Mouse (Mus musculus) neural tube, embryonic 12.5 days (tissue): ENCODE measurements around the gene Rab3a. TPM values are rescaled to one million over a fixed set of nuclear protein-coding genes. Genes with fewer than 3 reads are reported as not detected.

ENCODE experiments used
- ATAC-seq: fragments of 200-750 bp; cut with Nextera tagmentation; 2 replicates; pipeline ENCODE4 v1.8.0; 2017; ENCODE audit warnings: low read depth, mild to moderate bottlenecking, moderate TSS enrichment, moderate library complexity; ENCODE audit not compliant: low FRiP score
- H3K27ac ChIP-seq: fragments of 300-500 bp; sonication (generic); 2 replicates; pipeline ENCODE4 v1.5.1; 2016
- H3K27me3 ChIP-seq: fragments of 300-500 bp; sonication (generic); replicated peaks from 2 replicates; pipeline ENCODE4 v1.6.1; 2016; ENCODE audit warnings: mild to moderate bottlenecking
- H3K36me3 ChIP-seq: fragments of 300-500 bp; sonication (generic); 2 replicates; pipeline ENCODE4 v1.6.1; 2016; ENCODE audit warnings: mild to moderate bottlenecking
- H3K4me1 ChIP-seq: fragments of 300-500 bp; sonication (generic); 2 replicates; pipeline ENCODE4 v1.6.1; 2016
- H3K4me2 ChIP-seq: fragments of 300-500 bp; sonication (generic); replicated peaks from 2 replicates; pipeline ENCODE4 v1.6.1; 2016; ENCODE audit warnings: mild to moderate bottlenecking
- H3K4me3 ChIP-seq: fragments of 300-500 bp; sonication (generic); 2 replicates; pipeline ENCODE4 v1.5.1; 2016
- H3K9ac ChIP-seq: fragments of 300-500 bp; sonication (generic); 2 replicates; pipeline ENCODE4 v1.6.1; 2016; ENCODE audit warnings: mild to moderate bottlenecking
- H3K9me3 ChIP-seq: fragments of 300-500 bp; sonication (generic); 2 replicates; pipeline ENCODE4 v1.6.1; 2016; ENCODE audit warnings: mild to moderate bottlenecking
- WGBS: fragments of 180-500 bp; shearing (Covaris S2); methylation state at CpG from one replicate; pipeline ENCODE4 v1.1.7; 2016; 5-methylcytosine and 5-hydroxymethylcytosine counted together
- polyA plus RNA-seq: library from polyadenylated mRNA; unstranded; fragments of >200 nt; fragmentation: Nextera tagmentation; extraction: Ambion mirVana; gene quantifications from 2 replicates; pipeline ENCODE4 v1.2.1, GENCODE M21; 2016

Rab3a gene
- polyA plus RNA-seq = 184 and 199 TPM in 2 replicates

DNA sequence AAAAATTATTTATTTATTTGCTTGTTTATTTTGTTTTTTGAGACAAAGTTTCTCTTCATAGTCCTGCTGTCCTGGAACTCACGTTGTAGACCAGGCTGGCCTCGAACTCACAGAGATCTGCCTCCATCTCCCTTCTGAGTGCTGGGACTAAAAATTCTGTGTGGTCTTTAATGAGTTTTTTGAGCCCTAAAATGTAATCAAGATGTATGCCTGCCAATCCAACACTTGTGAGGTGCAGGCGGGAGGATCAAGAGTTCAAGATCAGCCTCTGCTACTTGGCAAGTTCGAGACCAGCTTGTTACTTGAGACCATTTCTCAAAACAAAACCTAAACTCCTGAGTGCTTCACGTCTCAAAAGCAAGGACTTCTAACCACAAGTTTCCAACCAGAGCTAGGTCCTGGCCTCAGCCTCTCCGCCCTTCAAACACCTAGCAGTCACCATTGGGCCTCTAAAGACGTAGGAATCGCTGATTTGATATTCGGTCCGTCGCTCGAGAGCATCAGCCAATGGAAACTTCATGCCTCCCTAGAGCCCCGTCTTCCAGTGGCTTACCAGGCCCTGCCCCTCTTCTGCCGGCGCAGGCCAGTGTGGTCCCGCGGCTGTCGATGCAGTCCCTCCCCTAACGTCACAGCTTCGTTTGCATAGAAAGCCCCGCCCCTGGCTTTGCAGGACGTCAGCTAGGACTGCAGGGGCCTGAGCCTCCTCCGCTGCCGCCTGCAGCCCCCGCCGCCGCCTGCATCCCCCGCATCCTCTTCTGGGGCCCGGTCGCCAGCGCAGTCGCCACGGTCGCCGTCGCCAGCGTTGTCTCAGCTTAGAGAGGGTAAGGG is at the start of gene Rab3a:
TSS of gene Rab3a (plus strand) at position 637 of the 828 bp plus-strand sequence.
- 8% methylated on average over 37 of the region's 37 CpGs for WGBS

DNA sequence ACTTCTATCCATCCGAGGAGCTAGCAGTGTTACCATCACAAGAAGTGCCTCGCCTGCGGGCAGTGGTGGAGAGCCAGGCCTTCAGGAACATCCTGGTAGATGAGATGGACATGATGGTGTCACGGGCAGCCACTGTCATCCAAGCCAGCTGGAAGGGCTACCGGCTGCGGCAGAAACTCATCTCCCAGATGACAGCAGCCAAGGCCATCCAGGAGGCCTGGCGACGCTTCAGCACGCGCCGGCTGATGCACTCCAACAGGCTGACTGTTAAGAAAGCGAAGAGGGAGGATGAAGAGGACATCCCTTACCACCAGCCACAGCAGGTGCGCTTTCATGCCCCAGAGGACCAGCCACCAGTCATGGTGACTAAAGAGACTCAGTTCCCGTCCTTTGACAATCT is 46.2 kb upstream of the Rab3a start:
- Histone ChIP-seq H3K4me3 (no peak overlapping the region), H3K36me3 (peaks cover 4% of the 10 kb centered on the region), H3K27me3 (no peaks in the 10 kb centered on the region), H3K4me2 (no peak overlapping the region), H3K9me3 (no peaks in the 10 kb centered on the region), H3K27ac (no peak overlapping the region), H3K4me1 (peaks cover 6% of the 10 kb centered on the region), H3K9ac (no peak overlapping the region)
- no peak for ATAC-seq
- WGBS = 91% methylated on average over 14 of the region's 14 CpGs

More for the DNA sequence above, at the start of gene Rab3a:
- Histone ChIP-seq H3K4me1 (peaks cover 38% of the 10 kb centered on the region), H3K9me3 (no peaks in the 10 kb centered on the region), H3K27me3 (0 out of 2 replicates have a peak, but pooled peaks cover under 1% of the 10 kb centered on the region), H3K9ac (peak within 1 kb of the TSS; percentile 86), H3K27ac (peak within 1 kb of the TSS; percentile 75), H3K4me2 (peak within 1 kb of the TSS; percentile 95), H3K4me3 (peak within 1 kb of the TSS; percentile 71), H3K36me3 (peaks cover 25% of the 10 kb centered on the region)
- peak; percentile 98 for ATAC-seq

GRCm38 (mm10) chr8:70709794-70710193 is 44.7 kb upstream of the Rab3a start:
- WGBS = 95% methylated on average over 9 of the region's 9 CpGs

DNA sequence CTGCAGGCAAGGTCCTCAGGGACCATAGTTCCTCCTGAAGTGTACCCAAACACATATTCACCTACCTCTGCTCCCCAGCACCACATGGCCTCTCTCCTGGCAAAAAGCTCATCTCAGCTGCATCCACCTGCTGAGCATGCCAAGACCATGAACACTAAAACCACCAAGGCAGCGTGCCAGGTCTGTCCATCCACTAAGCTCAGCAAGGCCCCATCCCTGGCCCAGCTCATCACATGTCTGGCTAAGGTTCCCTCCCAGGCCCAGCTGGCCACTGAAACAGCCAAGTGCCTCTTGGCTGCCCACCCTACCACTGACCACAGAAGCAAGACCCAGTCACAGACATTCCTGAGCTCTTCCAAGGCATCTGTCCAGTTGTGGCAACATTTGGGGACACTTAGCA is 44.2 kb upstream of the Rab3a start:
- Histone ChIP-seq H3K27ac (no peak overlapping the region), H3K9ac (no peak overlapping the region), H3K4me1 (no peaks in the 10 kb centered on the region), H3K4me2 (no peak overlapping the region), H3K27me3 (no peaks in the 10 kb centered on the region), H3K9me3 (no peaks in the 10 kb centered on the region), H3K4me3 (no peak overlapping the region), H3K36me3 (no peaks in the 10 kb centered on the region)
- ATAC-seq = no peak
- 95% methylated on average over 1 of the region's 1 CpGs for WGBS

More at GRCm38 (mm10) chr8:70709794-70710193, 44.7 kb upstream of the Rab3a start:
- Histone ChIP-seq H3K36me3 (no peaks in the 10 kb centered on the region), H3K4me2 (no peak overlapping the region), H3K9ac (no peak overlapping the region), H3K4me1 (no peaks in the 10 kb centered on the region), H3K9me3 (no peaks in the 10 kb centered on the region), H3K4me3 (no peak overlapping the region), H3K27ac (no peak overlapping the region), H3K27me3 (no peaks in the 10 kb centered on the region)
- no peak for ATAC-seq

DNA sequence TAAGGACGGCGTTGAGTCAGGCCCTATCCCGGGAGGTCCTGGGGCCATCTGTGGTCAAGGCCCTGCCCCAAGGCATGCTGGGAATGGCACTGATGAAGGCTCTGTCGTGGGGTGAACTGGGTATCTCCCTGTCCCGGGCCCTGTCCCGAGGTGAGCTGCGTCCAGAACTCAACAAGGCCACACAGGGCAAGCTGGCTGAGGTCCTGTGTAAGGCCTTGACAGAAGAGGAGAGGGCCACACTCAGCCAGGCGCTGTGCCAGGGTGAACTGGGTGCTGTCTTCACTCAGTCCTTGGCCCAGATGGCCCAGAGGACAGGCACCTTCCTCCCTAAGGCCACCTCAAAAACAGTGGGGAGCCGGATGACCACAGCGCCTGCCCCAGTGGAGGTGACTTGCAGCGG is 43.4 kb upstream of the Rab3a start:
- Histone ChIP-seq H3K9me3 (no peaks in the 10 kb centered on the region), H3K4me1 (no peaks in the 10 kb centered on the region), H3K9ac (no peak overlapping the region), H3K4me2 (no peak overlapping the region), H3K27me3 (no peaks in the 10 kb centered on the region), H3K4me3 (no peak overlapping the region), H3K27ac (no peak overlapping the region), H3K36me3 (no peaks in the 10 kb centered on the region)
- WGBS = 89% methylated on average over 11 of the region's 11 CpGs
- ATAC-seq = no peak

- Histone ChIP-seq H3K36me3 (no peaks in the 10 kb centered on the region), H3K9ac (no peak overlapping the region), H3K4me1 (0 out of 2 replicates have a peak, but pooled peaks cover 4% of the 10 kb centered on the region), H3K27me3 (no peaks in the 10 kb centered on the region), H3K27ac (no peak overlapping the region), H3K4me2 (no peak overlapping the region), H3K9me3 (no peaks in the 10 kb centered on the region), H3K4me3 (no peak overlapping the region)
- no peak for ATAC-seq
- 81% methylated on average over 7 of the region's 7 CpGs for WGBS
These were observed 40.5 kb upstream of the Rab3a start for GRCm38 (mm10) chr8:70713991-70714390.

- H3K9ac ChIP-seq = no peak overlapping the region
- no peak for ATAC-seq
- H3K4me3 ChIP-seq = no peak overlapping the region
- no peak overlapping the region for H3K4me2 ChIP-seq
- no peaks in the 10 kb centered on the region for H3K9me3 ChIP-seq
- 0 out of 2 replicates have a peak, but pooled peaks cover 4% of the 10 kb centered on the region for H3K4me1 ChIP-seq
- no peak overlapping the region for H3K27ac ChIP-seq
- 71% methylated on average over 2 of the region's 2 CpGs for WGBS
- H3K27me3 ChIP-seq = no peaks in the 10 kb centered on the region
- H3K36me3 ChIP-seq = no peaks in the 10 kb centered on the region
These were observed 39.4 kb upstream of the Rab3a start for GRCm38 (mm10) chr8:70715086-70715485.

DNA sequence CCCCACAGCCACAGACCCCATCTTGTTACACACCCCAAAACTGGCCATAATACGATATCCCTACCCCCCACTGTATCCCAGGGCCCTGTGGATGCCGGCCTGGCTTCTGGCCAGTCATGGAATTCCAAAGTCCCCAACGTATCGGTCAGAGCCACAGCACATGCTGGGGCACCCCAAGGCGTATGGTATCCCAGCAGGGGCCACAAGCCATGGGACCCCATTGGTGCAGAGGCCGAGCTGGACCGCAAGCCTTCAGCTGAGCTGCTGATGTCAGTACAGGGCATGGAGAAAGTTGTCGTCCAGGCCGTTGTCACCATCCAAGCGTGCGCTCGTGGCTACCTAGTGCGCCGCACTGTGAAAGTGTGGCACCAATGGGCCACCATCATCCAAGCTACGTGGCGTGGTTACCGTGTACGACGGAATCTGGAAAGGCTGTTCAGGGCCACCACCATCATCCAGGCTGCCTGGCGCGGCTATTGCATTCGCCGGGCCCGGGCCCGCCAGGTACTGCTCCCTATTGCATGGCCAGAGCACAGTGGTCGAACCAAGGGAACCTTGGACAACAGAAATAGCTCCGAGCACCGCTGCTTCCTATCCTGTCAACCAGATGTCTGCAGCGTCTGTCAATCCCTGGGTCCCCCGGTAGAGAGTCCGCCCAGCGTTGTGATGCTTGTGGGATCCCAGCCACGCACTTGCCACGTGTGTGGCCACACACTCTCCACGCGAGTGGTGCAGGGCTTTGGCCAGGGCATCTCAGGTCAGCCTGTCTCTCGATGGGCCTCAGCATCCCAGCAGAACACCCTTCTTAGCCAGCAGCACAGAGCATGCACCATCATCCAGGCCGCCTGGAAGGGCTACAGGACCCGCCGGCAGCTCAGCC is 37.7 kb upstream of the Rab3a start:
- Histone ChIP-seq H3K4me2 (no peak overlapping the region), H3K27me3 (no peaks in the 10 kb centered on the region), H3K36me3 (no peaks in the 10 kb centered on the region), H3K27ac (no peak overlapping the region), H3K9me3 (no peaks in the 10 kb centered on the region), H3K9ac (no peak overlapping the region), H3K4me3 (no peak overlapping the region), H3K4me1 (0 out of 2 replicates have a peak, but pooled peaks cover 4% of the 10 kb centered on the region)
- ATAC-seq = no peak
- 86% methylated on average over 40 of the region's 40 CpGs for WGBS

- no peaks in the 10 kb centered on the region for H3K36me3 ChIP-seq
- no peaks in the 10 kb centered on the region for H3K27me3 ChIP-seq
- no peak within 1 kb of the TSS for H3K27ac ChIP-seq
- 6% methylated on average over 19 of the region's 19 CpGs for WGBS
- ATAC-seq = 0 out of 2 replicates have a peak, but pooled peaks have one; percentile 13
- H3K4me2 ChIP-seq = peak within 1 kb of the TSS; percentile 33
- no peak within 1 kb of the TSS for H3K9ac ChIP-seq
- no peak within 1 kb of the TSS for H3K4me3 ChIP-seq
- no peaks in the 10 kb centered on the region for H3K9me3 ChIP-seq
- 0 out of 2 replicates have a peak, but pooled peaks cover 4% of the 10 kb centered on the region for H3K4me1 ChIP-seq
These were observed 36.2 kb upstream of the Rab3a start, which contains the start of gene Gm3336 for GRCm38 (mm10) chr8:70718297-70718696. Gm3336 (plus strand) TSS chr8:70718543.

DNA sequence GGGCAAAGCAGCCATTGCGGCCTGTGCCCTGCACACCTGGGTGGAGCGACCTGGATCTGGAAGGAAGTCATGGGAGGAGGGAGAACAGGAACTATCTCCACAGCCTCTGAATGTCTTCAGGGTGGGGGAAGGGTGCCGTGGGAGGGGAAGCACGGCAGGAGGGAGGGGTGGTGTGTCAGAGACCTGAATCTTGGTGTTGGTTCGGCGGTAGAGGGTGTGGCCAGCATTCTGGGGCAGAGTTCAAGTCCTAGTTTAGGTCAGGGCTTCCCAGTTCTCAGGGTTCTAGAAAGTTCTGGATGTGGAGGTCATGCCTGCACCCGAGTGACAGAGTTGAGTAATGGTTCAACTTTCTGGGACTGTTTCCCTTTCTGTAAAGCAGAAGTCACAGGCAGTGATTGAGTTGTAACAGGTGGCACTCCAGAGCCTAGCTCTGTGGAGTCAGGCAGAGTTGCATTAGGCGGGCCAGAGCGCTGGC is 34.6 kb upstream of the Rab3a start:
- Histone ChIP-seq H3K36me3 (no peaks in the 10 kb centered on the region), H3K4me1 (0 out of 2 replicates have a peak, but pooled peaks cover 4% of the 10 kb centered on the region), H3K9ac (no peak overlapping the region), H3K27me3 (no peaks in the 10 kb centered on the region), H3K4me2 (no peak overlapping the region), H3K4me3 (no peak overlapping the region), H3K9me3 (no peaks in the 10 kb centered on the region), H3K27ac (no peak overlapping the region)
- 65% methylated on average over 9 of the region's 9 CpGs for WGBS
- ATAC-seq = no peak

DNA sequence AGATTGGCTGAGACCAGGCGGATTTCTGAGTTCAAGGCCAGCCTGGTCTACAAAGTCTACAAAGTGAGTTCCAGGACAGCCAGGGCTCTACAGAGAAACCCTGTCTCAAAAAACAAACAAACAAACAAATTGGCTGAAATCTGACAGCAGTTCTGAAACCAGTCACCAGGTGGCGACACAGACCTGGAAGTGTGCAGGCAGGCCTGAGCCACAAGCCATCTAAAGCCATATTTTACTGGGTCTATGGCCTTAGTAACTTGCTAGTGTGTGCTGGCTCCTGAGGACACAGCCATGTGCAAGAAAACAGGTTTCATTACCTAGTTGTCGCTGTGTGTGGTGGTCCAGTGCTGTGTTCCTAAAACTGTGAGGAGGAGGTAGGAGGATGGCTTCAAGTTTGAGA is 33.7 kb upstream of the Rab3a start:
- H3K4me3 ChIP-seq = no peak overlapping the region
- no peak overlapping the region for H3K9ac ChIP-seq
- H3K4me1 ChIP-seq = 0 out of 2 replicates have a peak, but pooled peaks cover 4% of the 10 kb centered on the region
- H3K4me2 ChIP-seq = no peak overlapping the region
- 0 out of 2 replicates have a peak, but pooled peaks cover 1% of the 10 kb centered on the region for H3K27me3 ChIP-seq
- H3K27ac ChIP-seq = no peak overlapping the region
- no peak for ATAC-seq
- H3K9me3 ChIP-seq = no peaks in the 10 kb centered on the region
- H3K36me3 ChIP-seq = no peaks in the 10 kb centered on the region
- 2% methylated on average over 3 of the region's 3 CpGs for WGBS

- WGBS = 82% methylated on average over 8 of the region's 8 CpGs
- Histone ChIP-seq H3K9me3 (no peaks in the 10 kb centered on the region), H3K4me3 (no peak overlapping the region), H3K27ac (no peak overlapping the region), H3K27me3 (peaks cover 7% of the 10 kb centered on the region; the same call in 1 of the 2 replicates), H3K36me3 (no peaks in the 10 kb centered on the region), H3K4me1 (0 out of 2 replicates have a peak, but pooled peaks cover 4% of the 10 kb centered on the region), H3K9ac (no peak overlapping the region), H3K4me2 (no peak overlapping the region)
- ATAC-seq = no peak
These were observed 32.9 kb upstream of the Rab3a start for GRCm38 (mm10) chr8:70721601-70722000.
